Mouse (Mus musculus) ES-Bruce4 (cell line): ENCODE data around the gene Ccdc92b. TPM values are rescaled to one million over a fixed set of nuclear protein-coding genes. Genes with fewer than 3 reads are reported as not detected.
A peak's percentile ranks its signal among the peaks of the same experiment; 100 is the strongest.

ENCODE experiments used
- H3K27ac ChIP-seq: 2 replicates; pipeline ENCODE4 v1.5.1; 2012; ENCODE audit warnings: low read length, inconsistent platforms; ENCODE audit not compliant: insufficient read depth
- H3K27me3 ChIP-seq: 2 replicates; pipeline ENCODE4 v1.6.1; 2012; ENCODE audit warnings: mild to moderate bottlenecking, low read length, inconsistent platforms; ENCODE audit not compliant: control insufficient read depth, poor library complexity, insufficient read depth, severe bottlenecking
- H3K36me3 ChIP-seq: 2 replicates; pipeline ENCODE4 v1.6.1; 2012; ENCODE audit warnings: inconsistent platforms, mild to moderate bottlenecking, low read length, moderate library complexity; ENCODE audit not compliant: control insufficient read depth, poor library complexity, insufficient read depth, severe bottlenecking
- H3K4me1 ChIP-seq: one replicate; pipeline ENCODE4 v1.8.1; 2011; ENCODE audit warnings: low read length; ENCODE audit not compliant: control insufficient read depth, insufficient read depth
- H3K4me3 ChIP-seq: 2 replicates; pipeline ENCODE4 v1.5.1; 2011; ENCODE audit warnings: low read depth, mild to moderate bottlenecking, low read length
- H3K9ac ChIP-seq: 2 replicates; pipeline ENCODE4 v1.6.1; 2012; ENCODE audit warnings: low read depth, mild to moderate bottlenecking, inconsistent platforms; ENCODE audit not compliant: poor library complexity, severe bottlenecking
- H3K9me3 ChIP-seq: replicated peaks from 2 replicates; pipeline ENCODE4 v1.6.1; 2012; ENCODE audit warnings: mild to moderate bottlenecking, low read length, inconsistent platforms; ENCODE audit not compliant: control insufficient read depth, poor library complexity, insufficient read depth, severe bottlenecking
- CTCF ChIP-seq: IDR thresholded peaks from one replicate; pipeline ENCODE4 v1.8.1; 2011; ENCODE audit warnings: low read depth, low read length
- EP300 ChIP-seq: IDR thresholded peaks from 2 replicates; pipeline ENCODE4 v1.6.1; 2011; ENCODE audit warnings: low read depth, low read length; ENCODE audit not compliant: insufficient read depth
- POLR2A ChIP-seq: IDR thresholded peaks from one replicate; pipeline ENCODE4 v1.8.1; 2011; ENCODE audit warnings: low read length; ENCODE audit not compliant: insufficient read depth
- polyA plus RNA-seq: library from polyadenylated mRNA; stranded (reverse); fragments of >200 nt; gene quantifications from 2 replicates; pipeline ENCODE4 v1.2.4, GENCODE M21; 2011; ENCODE audit warnings: low read depth; ENCODE audit not compliant: missing spikeins, insufficient read depth, insufficient read length

Ccdc92b gene
- polyA plus RNA-seq, 1 experiment: 4.8 TPM

GRCm38 (mm10) chr11:74621974-74622669 is 2.7 kb downstream of the Ccdc92b start:
- TF ChIP-seq POLR2A (no peak), CTCF (no peak), EP300 (no peak)
- Histone ChIP-seq H3K27me3 (no peaks in the 10 kb centered on the region), H3K4me3 (no peak overlapping the region), H3K9me3 (no peaks in the 10 kb centered on the region), H3K4me1 (no peaks in the 10 kb centered on the region), H3K36me3 (0 out of 2 replicates have a peak, but pooled peaks cover 2% of the 10 kb centered on the region), H3K9ac (no peak overlapping the region), H3K27ac (no peak overlapping the region)

- Histone ChIP-seq H3K27me3 (no peaks in the 10 kb centered on the region), H3K9me3 (no peaks in the 10 kb centered on the region), H3K27ac (no peak overlapping the region), H3K36me3 (0 out of 2 replicates have a peak, but pooled peaks cover 2% of the 10 kb centered on the region), H3K4me3 (no peak overlapping the region), H3K4me1 (no peaks in the 10 kb centered on the region), H3K9ac (no peak overlapping the region)
- no peak for TF ChIP-seq POLR2A
- TF ChIP-seq EP300: no peak
- no peak for TF ChIP-seq CTCF
Observed at GRCm38 (mm10) chr11:74623693-74624092, 4.3 kb downstream of the Ccdc92b start.

GRCm38 (mm10) chr11:74625333-74625732 is 5.9 kb downstream of the Ccdc92b start:
- Histone ChIP-seq H3K9ac (no peak overlapping the region), H3K4me3 (no peak overlapping the region), H3K27me3 (no peaks in the 10 kb centered on the region), H3K27ac (no peak overlapping the region), H3K9me3 (no peaks in the 10 kb centered on the region), H3K4me1 (no peaks in the 10 kb centered on the region), H3K36me3 (0 out of 2 replicates have a peak, but pooled peaks cover 2% of the 10 kb centered on the region)
- no peak for TF ChIP-seq POLR2A
- TF ChIP-seq EP300: no peak
- TF ChIP-seq CTCF: no peak

DNA sequence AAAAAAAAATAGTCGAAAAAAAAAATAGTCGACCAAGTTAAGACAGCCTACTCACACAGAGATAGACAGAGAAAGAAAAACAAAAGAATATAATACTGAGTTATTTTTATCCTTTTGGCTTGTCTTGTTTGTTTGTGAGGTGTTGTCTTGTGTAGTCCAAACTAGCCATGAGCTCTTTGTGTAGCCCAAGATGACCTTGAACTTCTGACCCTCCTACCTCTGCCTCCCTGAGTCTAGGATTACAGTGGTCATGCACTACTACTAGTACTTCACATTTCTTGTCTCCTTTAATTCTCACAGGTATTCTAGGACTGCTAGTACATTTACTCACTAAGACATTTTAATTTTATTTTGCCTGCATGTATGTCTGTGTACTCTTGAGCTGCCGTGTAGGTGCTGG is 8.1 kb downstream of the Ccdc92b start:
- no peak for TF ChIP-seq POLR2A
- TF ChIP-seq CTCF: no peak
- no peak for TF ChIP-seq EP300
- H3K9me3 ChIP-seq: no peaks in the 10 kb centered on the region
- H3K4me1 ChIP-seq: no peaks in the 10 kb centered on the region
- no peak overlapping the region for H3K9ac ChIP-seq
- 0 out of 2 replicates have a peak, but pooled peaks cover 5% of the 10 kb centered on the region for H3K36me3 ChIP-seq
- peak overlapping the region; percentile 18 for H3K27ac ChIP-seq
- H3K27me3 ChIP-seq: no peaks in the 10 kb centered on the region
- H3K4me3 ChIP-seq: no peak overlapping the region

DNA sequence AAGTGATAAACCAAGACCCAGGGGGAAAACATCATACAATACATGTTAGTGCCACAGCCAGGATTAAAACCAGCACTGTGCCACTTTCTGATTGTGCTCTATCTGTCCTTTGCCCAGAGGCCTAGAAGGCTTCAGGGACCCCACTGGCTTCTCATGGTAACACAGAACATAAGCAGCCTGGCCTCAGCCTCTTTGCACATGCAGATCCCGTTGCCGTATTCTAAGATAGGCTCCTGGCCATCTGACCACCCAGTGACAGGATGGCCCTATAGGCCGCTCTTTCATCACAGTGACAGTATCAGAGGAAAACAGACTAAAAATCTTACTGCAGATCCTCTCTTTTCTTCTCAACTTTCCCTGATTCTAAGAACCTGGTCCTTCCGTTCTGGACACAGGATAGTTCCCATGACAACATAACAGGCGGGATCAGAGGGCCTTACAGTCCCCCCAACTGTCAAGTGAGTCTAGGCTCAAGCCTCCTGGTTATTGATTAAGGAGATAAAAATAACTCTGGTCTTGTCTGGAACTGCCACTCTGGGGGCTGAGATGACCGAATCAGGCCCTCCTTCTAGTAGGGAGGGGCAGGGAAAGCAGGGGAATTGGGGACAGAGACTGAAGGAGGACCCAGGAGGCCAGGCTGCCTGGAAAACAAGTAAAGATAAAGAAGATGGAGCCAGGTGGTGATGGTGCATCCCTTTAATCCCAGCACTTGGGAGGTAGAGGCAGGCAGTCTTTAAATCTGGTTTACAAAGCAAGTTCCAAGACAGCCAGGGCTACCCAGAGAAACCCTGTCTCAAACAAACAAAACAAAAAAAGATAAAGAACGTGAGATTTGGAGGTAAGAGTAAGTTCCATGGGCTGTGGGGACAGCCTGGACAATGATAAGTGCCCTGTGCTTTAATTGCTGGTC is 12.7 kb downstream of the Ccdc92b start:
- H3K27me3 ChIP-seq: no peaks in the 10 kb centered on the region
- H3K4me1 ChIP-seq: no peaks in the 10 kb centered on the region
- TF ChIP-seq POLR2A (no peak), CTCF (no peak), EP300 (no peak)
- H3K9me3 ChIP-seq: no peaks in the 10 kb centered on the region
- no peak overlapping the region for H3K27ac ChIP-seq
- H3K9ac ChIP-seq: no peak overlapping the region
- no peak overlapping the region for H3K4me3 ChIP-seq
- peaks cover 7% of the 10 kb centered on the region; the same call in 1 of the 2 replicates for H3K36me3 ChIP-seq
